Mouse (Mus musculus): ENCODE results near the gene Ror1. TPM values are rescaled to one million over a fixed set of nuclear protein-coding genes. Genes with fewer than 3 reads are reported as not detected.

Ror1 gene
- total RNA-seq, 1 experiment, result 2.2 TPM

GRCm38 (mm10) chr4:100276482-100276881 lies 180.9 kb downstream of the Ror1 start:
- H3K9ac ChIP-seq (ENCODE audit: insufficient read depth, low read depth, low read length, poor library complexity, severe bottlenecking), result no peak overlapping the region
- in situ Hi-C loops (cut with MboI; ENCODE audit: low sequenced_read_pairs in 2 of 2, unreplicated experiment in 2 of 2), result no loop called here
- no peak overlapping the region for H3K4me3 ChIP-seq (ENCODE audit: insufficient read depth in 1 of 2, low read depth in 1 of 2, low read length in 2 of 2, poor library complexity in 1 of 2, severe bottlenecking in 1 of 2)
- H3K27ac ChIP-seq (ENCODE audit: insufficient read depth, low read depth, low read length, poor library complexity, severe bottlenecking), result no peak overlapping the region
- H3K9me3 ChIP-seq (ENCODE audit: control insufficient read depth, insufficient read depth, low read depth, low read length), result no peaks in the 10 kb centered on the region
- DNase-seq (ENCODE audit: low read depth, low spot score), result no peak
- no peaks in the 10 kb centered on the region for H3K36me3 ChIP-seq (ENCODE audit: control insufficient read depth, insufficient read depth, low read length, poor library complexity, severe bottlenecking)
- TF ChIP-seq ZNF384 (IDR thresholded peaks at IDR 0.05; ENCODE audit: low read depth, low read length) (no peak), ZC3H11A (IDR thresholded peaks at IDR 0.05; ENCODE audit: borderline replicate concordance, low read depth, low read length) (no peak)
- H3K4me1 ChIP-seq (ENCODE audit: control insufficient read depth in 2 of 2, insufficient read depth in 2 of 2, low read length in 2 of 2, poor library complexity in 1 of 2), result no peaks in the 10 kb centered on the region

- no peak for DNase-seq (ENCODE audit: low read depth, low spot score)
- Histone ChIP-seq H3K4me1 (ENCODE audit: control insufficient read depth in 2 of 2, insufficient read depth in 2 of 2, low read length in 2 of 2, poor library complexity in 1 of 2) (no peaks in the 10 kb centered on the region), H3K4me3 (ENCODE audit: insufficient read depth in 1 of 2, low read depth in 1 of 2, low read length in 2 of 2, poor library complexity in 1 of 2, severe bottlenecking in 1 of 2) (no peak overlapping the region), H3K9ac (ENCODE audit: insufficient read depth, low read depth, low read length, poor library complexity, severe bottlenecking) (no peak overlapping the region), H3K36me3 (ENCODE audit: control insufficient read depth, insufficient read depth, low read length, poor library complexity, severe bottlenecking) (no peaks in the 10 kb centered on the region), H3K27ac (ENCODE audit: insufficient read depth, low read depth, low read length, poor library complexity, severe bottlenecking) (no peak overlapping the region), H3K9me3 (ENCODE audit: control insufficient read depth, insufficient read depth, low read depth, low read length) (no peaks in the 10 kb centered on the region)
- in situ Hi-C loops (cut with MboI; ENCODE audit: low sequenced_read_pairs in 2 of 2, unreplicated experiment in 2 of 2), result no loop called here
- TF ChIP-seq ZNF384 (IDR thresholded peaks at IDR 0.05; ENCODE audit: low read depth, low read length) (no peak), CHD2 (IDR thresholded peaks at IDR 0.05; ENCODE audit: low read depth, low read length) (no peak), ZC3H11A (IDR thresholded peaks at IDR 0.05; ENCODE audit: borderline replicate concordance, low read depth, low read length) (no peak), MAFK (IDR thresholded peaks at IDR 0.05; ENCODE audit: insufficient read depth, low read depth, low read length) (no peak)
Observed at GRCm38 (mm10) chr4:100276970-100277369, 181.4 kb downstream of the Ror1 start.

- H3K9ac ChIP-seq (ENCODE audit: insufficient read depth, low read depth, low read length, poor library complexity, severe bottlenecking), result no peak overlapping the region
- H3K4me3 ChIP-seq (ENCODE audit: insufficient read depth in 1 of 2, low read depth in 1 of 2, low read length in 2 of 2, poor library complexity in 1 of 2, severe bottlenecking in 1 of 2), result no peak overlapping the region
- no peaks in the 10 kb centered on the region for H3K36me3 ChIP-seq (ENCODE audit: control insufficient read depth, insufficient read depth, low read length, poor library complexity, severe bottlenecking)
- no peak for DNase-seq (ENCODE audit: low read depth, low spot score)
- no peak overlapping the region for H3K27ac ChIP-seq (ENCODE audit: insufficient read depth, low read depth, low read length, poor library complexity, severe bottlenecking)
- in situ Hi-C loops (cut with MboI; ENCODE audit: low sequenced_read_pairs in 2 of 2, unreplicated experiment in 2 of 2), result no loop called here
- H3K4me1 ChIP-seq (ENCODE audit: control insufficient read depth in 2 of 2, insufficient read depth in 2 of 2, low read length in 2 of 2, poor library complexity in 1 of 2), result no peaks in the 10 kb centered on the region
- no peaks in the 10 kb centered on the region for H3K9me3 ChIP-seq (ENCODE audit: control insufficient read depth, insufficient read depth, low read depth, low read length)
- TF ChIP-seq ZNF384 (IDR thresholded peaks at IDR 0.05; ENCODE audit: low read depth, low read length), result no peak
- no peak for TF ChIP-seq HCFC1 (IDR thresholded peaks at IDR 0.05; ENCODE audit: borderline replicate concordance, insufficient read depth, low read length)
- no peak for TF ChIP-seq CHD2 (IDR thresholded peaks at IDR 0.05; ENCODE audit: low read depth, low read length)
- no peak for TF ChIP-seq ZC3H11A (IDR thresholded peaks at IDR 0.05; ENCODE audit: borderline replicate concordance, low read depth, low read length)
- no peak for TF ChIP-seq MAFK (IDR thresholded peaks at IDR 0.05; ENCODE audit: insufficient read depth, low read depth, low read length)
Observed at GRCm38 (mm10) chr4:100283171-100283880, 187.7 kb downstream of the Ror1 start.

GRCm38 (mm10) chr4:100284528-100284927 lies 188.9 kb downstream of the Ror1 start:
- no peak for TF ChIP-seq CHD2 (IDR thresholded peaks at IDR 0.05; ENCODE audit: low read depth, low read length)
- in situ Hi-C loops (cut with MboI; ENCODE audit: low sequenced_read_pairs in 2 of 2, unreplicated experiment in 2 of 2), result no loop called here
- no peak overlapping the region for H3K4me3 ChIP-seq (ENCODE audit: insufficient read depth in 1 of 2, low read depth in 1 of 2, low read length in 2 of 2, poor library complexity in 1 of 2, severe bottlenecking in 1 of 2)
- no peak for DNase-seq (ENCODE audit: low read depth, low spot score)
- H3K27ac ChIP-seq (ENCODE audit: insufficient read depth, low read depth, low read length, poor library complexity, severe bottlenecking), result no peak overlapping the region
- no peak overlapping the region for H3K9ac ChIP-seq (ENCODE audit: insufficient read depth, low read depth, low read length, poor library complexity, severe bottlenecking)
- no peaks in the 10 kb centered on the region for H3K4me1 ChIP-seq (ENCODE audit: control insufficient read depth in 2 of 2, insufficient read depth in 2 of 2, low read length in 2 of 2, poor library complexity in 1 of 2)
- H3K9me3 ChIP-seq (ENCODE audit: control insufficient read depth, insufficient read depth, low read depth, low read length), result no peaks in the 10 kb centered on the region
- H3K36me3 ChIP-seq (ENCODE audit: control insufficient read depth, insufficient read depth, low read length, poor library complexity, severe bottlenecking), result no peaks in the 10 kb centered on the region

- no peak for DNase-seq (ENCODE audit: low read depth, low spot score)
- Histone ChIP-seq H3K27ac (ENCODE audit: insufficient read depth, low read depth, low read length, poor library complexity, severe bottlenecking) (no peak overlapping the region), H3K4me1 (ENCODE audit: control insufficient read depth in 2 of 2, insufficient read depth in 2 of 2, low read length in 2 of 2, poor library complexity in 1 of 2) (no peaks in the 10 kb centered on the region), H3K4me3 (ENCODE audit: insufficient read depth in 1 of 2, low read depth in 1 of 2, low read length in 2 of 2, poor library complexity in 1 of 2, severe bottlenecking in 1 of 2) (no peak overlapping the region), H3K9me3 (ENCODE audit: control insufficient read depth, insufficient read depth, low read depth, low read length) (no peaks in the 10 kb centered on the region), H3K9ac (ENCODE audit: insufficient read depth, low read depth, low read length, poor library complexity, severe bottlenecking) (no peak overlapping the region), H3K36me3 (ENCODE audit: control insufficient read depth, insufficient read depth, low read length, poor library complexity, severe bottlenecking) (no peaks in the 10 kb centered on the region)
- TF ChIP-seq ZNF384 (IDR thresholded peaks at IDR 0.05; ENCODE audit: low read depth, low read length) (no peak), HCFC1 (IDR thresholded peaks at IDR 0.05; ENCODE audit: borderline replicate concordance, insufficient read depth, low read length) (no peak), MAFK (IDR thresholded peaks at IDR 0.05; ENCODE audit: insufficient read depth, low read depth, low read length) (no peak)
- in situ Hi-C loops (cut with MboI; ENCODE audit: low sequenced_read_pairs in 2 of 2, unreplicated experiment in 2 of 2), result no loop called here
Observed at GRCm38 (mm10) chr4:100286111-100286541, 190.5 kb downstream of the Ror1 start.
